Mouse (Mus musculus) kidney, adult 2 months (tissue): ENCODE data around the gene Defa2. TPM values are rescaled to one million over a fixed set of nuclear protein-coding genes. Genes with fewer than 3 reads are reported as not detected.
"Not testable (repeated sequence)": the region's sequence is repeated elsewhere in the genome, so short reads cannot be mapped to it uniquely, and the experiment has no call there.

Experiments
- DNase-seq: peaks from one replicate; pipeline ENCODE4 v3.0.0; 2021
- H3K27ac ChIP-seq: fragments of 200-500 bp; 2 replicates; pipeline ENCODE4 v1.5.1; 2012; ENCODE audit warnings: low read depth, low read length, control low read depth, inconsistent platforms; ENCODE audit not compliant: insufficient read depth
- H3K27me3 ChIP-seq: fragments of 200-500 bp; replicated peaks from 2 replicates; pipeline ENCODE4 v1.6.1; 2012; ENCODE audit warnings: mild to moderate bottlenecking, moderate library complexity, low read length, inconsistent platforms; ENCODE audit not compliant: control insufficient read depth, insufficient read depth
- H3K36me3 ChIP-seq: fragments of 200-500 bp; 2 replicates; pipeline ENCODE4 v1.6.1; 2012; ENCODE audit warnings: mild to moderate bottlenecking, moderate library complexity, low read length, inconsistent platforms; ENCODE audit not compliant: control insufficient read depth, insufficient read depth
- H3K4me1 ChIP-seq: fragments of 200-500 bp; 2 replicates; pipeline ENCODE4 v1.6.1; 2011; ENCODE audit warnings: low read length; ENCODE audit not compliant: control insufficient read depth, insufficient read depth
- H3K4me3 ChIP-seq: fragments of 200-500 bp; 2 replicates; pipeline ENCODE4 v1.5.1; 2011; ENCODE audit warnings: mild to moderate bottlenecking, low read depth, low read length, control low read depth; ENCODE audit not compliant: insufficient read depth
- WGBS: fragments of 180-500 bp; shearing (Covaris S2); methylation state at CpG from one replicate; pipeline ENCODE4 v1.1.7; 2018; 5-methylcytosine and 5-hydroxymethylcytosine counted together
- polyA plus RNA-seq: library from polyadenylated mRNA; depleted of rRNA; stranded (reverse); fragments of >200 nt; gene quantifications from 2 replicates; pipeline ENCODE4 v1.2.3, GENCODE M21; 2012; rRNA removed

The Defa2 gene
- not detected in 2 replicates for polyA plus RNA-seq

- H3K27ac ChIP-seq, H3K36me3 ChIP-seq, H3K4me1 ChIP-seq, DNase-seq, H3K27me3 ChIP-seq, H3K4me3 ChIP-seq: not testable (repeated sequence)
- WGBS, result 29% methylated on average over 1 of the region's 2 CpGs
Observed at GRCm38 (mm10) chr8:21378215-21378614, at the start of gene Defa2. TSS of gene Defa2 (plus strand) at chr8:21378515.

GRCm38 (mm10) chr8:21391511-21391910 lies 13.2 kb downstream of the Defa2 start, which contains the start of gene Defa33:
TSS of gene Defa33 (plus strand) at chr8:21391811.
- WGBS, result no CpG with 5 or more reads among the region's 2 CpGs
- not testable (repeated sequence) for H3K4me1 ChIP-seq, H3K27ac ChIP-seq, H3K27me3 ChIP-seq, H3K36me3 ChIP-seq, H3K4me3 ChIP-seq, DNase-seq

GRCm38 (mm10) chr8:21427111-21427510 lies 48.8 kb downstream of the Defa2 start, which contains the start of gene Defa36:
TSS of gene Defa36 (plus strand) at chr8:21427411.
- H3K36me3 ChIP-seq, H3K4me1 ChIP-seq, H3K4me3 ChIP-seq, H3K27ac ChIP-seq, DNase-seq, H3K27me3 ChIP-seq: not testable (repeated sequence)
- no CpG with 5 or more reads among the region's 1 CpGs for WGBS

Other genes starting within 250 kb of the Defa2 start
- not detected in 2 replicates for gene Defa30, start 243.9 kb upstream of the Defa2 start, polyA plus RNA-seq
- gene Defa22, start 216.2 kb upstream of the Defa2 start, polyA plus RNA-seq, result not detected in 2 replicates
- not detected in 2 replicates for gene Defa31, start 186.9 kb upstream of the Defa2 start, polyA plus RNA-seq
- gene Gm15293, start 177.0 kb upstream of the Defa2 start, polyA plus RNA-seq, result not detected in 2 replicates
- gene Gm15292, start 128.8 kb upstream of the Defa2 start, polyA plus RNA-seq, result not detected in 2 replicates
- not detected in 2 replicates for gene Defa27, start 63.0 kb upstream of the Defa2 start, polyA plus RNA-seq
- gene Defa29, start 51.5 kb upstream of the Defa2 start, polyA plus RNA-seq, result not detected in 2 replicates
- not detected in 2 replicates for gene Defa33, start 13.3 kb downstream of the Defa2 start, polyA plus RNA-seq
- gene Defa36, start 48.9 kb downstream of the Defa2 start, polyA plus RNA-seq, result not detected in 2 replicates
- gene Gm7849, start 78.0 kb downstream of the Defa2 start, polyA plus RNA-seq, result not detected in 2 replicates
- not detected in 2 replicates for gene Defa20, start 130.7 kb downstream of the Defa2 start, polyA plus RNA-seq
- not detected in 2 replicates for gene Defa32, start 150.5 kb downstream of the Defa2 start, polyA plus RNA-seq
- gene Defa37, start 186.9 kb downstream of the Defa2 start, polyA plus RNA-seq, result not detected in 2 replicates
- not detected in 2 replicates for gene Defa28, start 204.5 kb downstream of the Defa2 start, polyA plus RNA-seq
- gene Gm7861, start 216.0 kb downstream of the Defa2 start, polyA plus RNA-seq, result not detected in 2 replicates
- not detected in 2 replicates for gene Defa26, start 239.7 kb downstream of the Defa2 start, polyA plus RNA-seq